In the genomic region with DNA sequence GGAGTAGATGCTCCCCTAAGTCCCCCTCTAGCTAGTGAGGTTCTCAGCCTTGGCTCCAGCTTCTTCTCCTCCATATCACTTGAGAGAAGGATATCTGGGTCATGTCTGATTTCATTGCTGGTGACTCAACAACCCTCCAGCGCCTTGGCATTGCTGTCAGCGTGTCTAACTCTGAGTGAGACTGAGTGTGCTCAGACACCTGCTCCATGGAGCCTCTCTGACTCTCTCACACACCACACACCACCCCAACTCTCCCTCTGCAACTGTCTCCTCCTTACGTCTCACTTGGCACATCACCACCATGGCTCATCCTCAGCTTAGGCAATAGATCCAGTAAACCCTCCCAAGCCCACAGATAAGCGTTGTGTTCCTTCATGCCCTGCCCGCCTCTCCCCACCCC, we compare ENCODE assay signal across 15 mouse cellular contexts.
"Had no signal": no experiment of that assay in that cellular context is flagged by ENCODE, and none has a peak within 500 bp of the region (broad histone marks: within the 10 kb centered on the region; RNA-seq: fewer than 3 reads in every experiment).

No protein-coding gene starts in this region.

- ATAC-seq: hindbrain, postnatal 0 days; intestine, embryonic 16.5 days; liver, embryonic 12.5 days had no signal

- DNase-seq: gastrocnemius, postnatal 14 days; gastrocnemius, postnatal 36 days; heart, adult 18-20 months; heart, postnatal 14 days; heart, postnatal 36 days; kidney, adult 11 months; kidney, adult 2 months; kidney, adult 9 months; kidney, postnatal 14 days; kidney, postnatal 36 days; layer of hippocampus, adult 9-11 months; layer of hippocampus, postnatal 36 days had no signal
